Mouse (Mus musculus) lung, embryonic 14.5 days (tissue): Measurements from ENCODE around the gene Galr2. TPM values are rescaled to one million over a fixed set of nuclear protein-coding genes. Genes with fewer than 3 reads are reported as not detected.

Source experiments
- ATAC-seq: fragments of 200-750 bp; cut with Nextera tagmentation; 2 replicates; pipeline ENCODE4 v1.8.0; 2017; ENCODE audit warnings: mild to moderate bottlenecking, moderate TSS enrichment, moderate library complexity; ENCODE audit not compliant: insufficient read depth
- DNase-seq: peaks from one replicate; pipeline ENCODE4 v3.0.0-alpha.2; 2015
- H3K27ac ChIP-seq: fragments of 300-500 bp; sonication (generic); 2 replicates; pipeline ENCODE4 v1.5.1; 2014; ENCODE audit warnings: low read depth, mild to moderate bottlenecking, moderate library complexity
- H3K27me3 ChIP-seq: fragments of 300-500 bp; sonication (generic); 2 replicates; pipeline ENCODE4 v1.6.1; 2014; ENCODE audit warnings: low read length, control low read depth; ENCODE audit not compliant: insufficient read depth
- H3K36me3 ChIP-seq: fragments of 300-500 bp; sonication (generic); 2 replicates; pipeline ENCODE4 v1.6.1; 2014; ENCODE audit warnings: control low read depth; ENCODE audit not compliant: insufficient read depth
- H3K4me1 ChIP-seq: fragments of 300-500 bp; sonication (generic); 2 replicates; pipeline ENCODE4 v1.6.1; 2014; ENCODE audit warnings: antibody characterized with exemption, control low read depth; ENCODE audit not compliant: insufficient read depth
- H3K4me2 ChIP-seq: fragments of 300-500 bp; sonication (generic); 2 replicates; pipeline ENCODE4 v1.6.1; 2014; ENCODE audit warnings: mild to moderate bottlenecking
- H3K4me3 ChIP-seq: fragments of 300-500 bp; sonication (generic); 2 replicates; pipeline ENCODE4 v1.5.1; 2014; ENCODE audit warnings: low read depth, low read length
- H3K9ac ChIP-seq: fragments of 300-500 bp; sonication (generic); 2 replicates; pipeline ENCODE4 v1.6.1; 2014
- H3K9me3 ChIP-seq: fragments of 300-500 bp; sonication (generic); 2 replicates; pipeline ENCODE4 v1.6.1; 2016; ENCODE audit warnings: low read depth, low read length, control low read depth
- CTCF ChIP-seq: IDR thresholded peaks from 2 replicates; pipeline ENCODE4 v1.5.1; 2016; ENCODE audit warnings: antibody characterized with exemption, low read depth
- WGBS: fragments of 180-500 bp; shearing (Covaris S2); extraction: QIAGEN DNeasy Blood & Tissue Kit; methylation state at CpG from one replicate; pipeline ENCODE4 v1.1.7; 2014; 5-methylcytosine and 5-hydroxymethylcytosine counted together
- polyA plus RNA-seq: library from polyadenylated mRNA; unstranded; fragments of >200 nt; fragmentation: Nextera tagmentation; extraction: Ambion mirVana; gene quantifications from 2 replicates; pipeline ENCODE4 v1.2.1, GENCODE M21; 2014

The Galr2 gene
- polyA plus RNA-seq, 1 experiment from 2014 or later, result not detected

GRCm38 (mm10) chr11:116326963-116327603 is 46.3 kb downstream of the Galr2 start:
- Histone ChIP-seq H3K4me2 (no peak overlapping the region), H3K27ac (no peak overlapping the region), H3K27me3 (no peaks in the 10 kb centered on the region), H3K36me3 (no peaks in the 10 kb centered on the region), H3K4me3 (no peak overlapping the region), H3K9ac (no peak overlapping the region), H3K4me1 (no peaks in the 10 kb centered on the region), H3K9me3 (no peaks in the 10 kb centered on the region)
- 59% methylated on average over 7 of the region's 7 CpGs for WGBS
- TF ChIP-seq CTCF, result no peak
- ATAC-seq, result no peak
- no peak for DNase-seq

GRCm38 (mm10) chr11:116329314-116330210 is 48.8 kb downstream of the Galr2 start:
- peak overlapping the region; percentile 30; the same call in 1 of the 2 replicates for H3K27ac ChIP-seq
- 56% methylated on average over 18 of the region's 18 CpGs for WGBS
- TF ChIP-seq CTCF, result no peak
- H3K27me3 ChIP-seq, result peaks cover 19% of the 10 kb centered on the region
- peaks cover 6% of the 10 kb centered on the region; the same call in 1 of the 2 replicates for H3K4me1 ChIP-seq
- ATAC-seq, result no peak
- H3K9ac ChIP-seq, result peak overlapping the region; percentile 34; the same call in 1 of the 2 replicates
- H3K36me3 ChIP-seq, result no peaks in the 10 kb centered on the region
- peak; percentile 54 for DNase-seq
- no peak overlapping the region for H3K4me2 ChIP-seq
- H3K4me3 ChIP-seq, result no peak overlapping the region
- H3K9me3 ChIP-seq, result no peaks in the 10 kb centered on the region

GRCm38 (mm10) chr11:116330211-116330518 is 49.4 kb downstream of the Galr2 start:
- no peak for TF ChIP-seq CTCF
- Histone ChIP-seq H3K9ac (no peak overlapping the region), H3K4me1 (peaks cover 6% of the 10 kb centered on the region; the same call in 1 of the 2 replicates), H3K36me3 (no peaks in the 10 kb centered on the region), H3K4me2 (no peak overlapping the region), H3K27me3 (peaks cover 25% of the 10 kb centered on the region), H3K4me3 (no peak overlapping the region), H3K27ac (no peak overlapping the region), H3K9me3 (no peaks in the 10 kb centered on the region)
- no peak for DNase-seq
- WGBS, result 64% methylated on average over 7 of the region's 7 CpGs
- no peak for ATAC-seq

GRCm38 (mm10) chr11:116332232-116332982 is 51.7 kb downstream of the Galr2 start:
- TF ChIP-seq CTCF, result no peak
- no peak overlapping the region for H3K27ac ChIP-seq

GRCm38 (mm10) chr11:116332983-116333270 is 52.2 kb downstream of the Galr2 start:
- TF ChIP-seq CTCF, result no peak
- ATAC-seq (no peak), DNase-seq (no peak)
- Histone ChIP-seq H3K4me2 (no peak overlapping the region), H3K36me3 (no peaks in the 10 kb centered on the region), H3K9ac (no peak overlapping the region), H3K4me3 (no peak overlapping the region), H3K27me3 (peaks cover 26% of the 10 kb centered on the region), H3K27ac (no peak overlapping the region), H3K4me1 (peaks cover 11% of the 10 kb centered on the region; the same call in 1 of the 2 replicates), H3K9me3 (no peaks in the 10 kb centered on the region)
- 84% methylated on average over 3 of the region's 3 CpGs for WGBS

More at GRCm38 (mm10) chr11:116332232-116332982, 51.7 kb downstream of the Galr2 start:
- WGBS, result 26% methylated on average over 19 of the region's 19 CpGs
- no peak overlapping the region for H3K9ac ChIP-seq
- DNase-seq, result no peak
- H3K36me3 ChIP-seq, result no peaks in the 10 kb centered on the region
- no peak overlapping the region for H3K4me3 ChIP-seq
- H3K4me1 ChIP-seq, result peaks cover 11% of the 10 kb centered on the region; the same call in 1 of the 2 replicates
- no peak for ATAC-seq
- no peak overlapping the region for H3K4me2 ChIP-seq
- H3K9me3 ChIP-seq, result no peaks in the 10 kb centered on the region
- peaks cover 26% of the 10 kb centered on the region for H3K27me3 ChIP-seq

Other genes with a start within 250 kb of the Galr2 start
- gene Unc13d, start 203.0 kb upstream of the Galr2 start, polyA plus RNA-seq, result 2.5 and 3.3 TPM in 2 replicates
- 66.5 and 69.8 TPM in 2 replicates for gene Wbp2, start 193.9 kb upstream of the Galr2 start, polyA plus RNA-seq
- 12.7 and 13.2 TPM in 2 replicates for gene Trim47, start 153.7 kb upstream of the Galr2 start, polyA plus RNA-seq
- 3.7 and 3.9 TPM in 2 replicates for gene Trim65, start 149.8 kb upstream of the Galr2 start, polyA plus RNA-seq
- 89.3 and 91.9 TPM in 2 replicates for gene Mrpl38, start 142.1 kb upstream of the Galr2 start, polyA plus RNA-seq
- 30.9 and 35.2 TPM in 2 replicates for gene Fbf1, start 112.8 kb upstream of the Galr2 start, polyA plus RNA-seq
- gene Ten1, start 82.1 kb upstream of the Galr2 start, polyA plus RNA-seq, result 64.1 and 66.7 TPM in 2 replicates
- gene Acox1, start 81.9 kb upstream of the Galr2 start, polyA plus RNA-seq, result 21.4 and 22.1 TPM in 2 replicates
- gene Evpl, start 42.9 kb upstream of the Galr2 start, polyA plus RNA-seq, result 4.4 and 4.8 TPM in 2 replicates
- 85.7 and 89.8 TPM in 2 replicates for gene Srp68, start 6.7 kb upstream of the Galr2 start, polyA plus RNA-seq
- 63.7 and 68.4 TPM in 2 replicates for gene Exoc7, start 26.3 kb downstream of the Galr2 start, polyA plus RNA-seq
- gene Foxj1, start 54.5 kb downstream of the Galr2 start, polyA plus RNA-seq, result 1.3 and 2.1 TPM in 2 replicates
- 13.9 and 16.8 TPM in 2 replicates for gene Rnf157, start 132.1 kb downstream of the Galr2 start, polyA plus RNA-seq
- gene Ubald2, start 153.2 kb downstream of the Galr2 start, polyA plus RNA-seq, result 64.9 and 66.7 TPM in 2 replicates
- gene Qrich2, start 185.3 kb downstream of the Galr2 start, polyA plus RNA-seq, result 0.45 TPM in 1 of 2 replicates, not detected in the other
- 191 and 206 TPM in 2 replicates for gene Prpsap1, start 213.3 kb downstream of the Galr2 start, polyA plus RNA-seq
- gene Sphk1, start 250.0 kb downstream of the Galr2 start, polyA plus RNA-seq, result 4.0 and 5.5 TPM in 2 replicates